Mouse (Mus musculus): ENCODE measurements around the gene Tm6sf2. TPM values are rescaled to one million over a fixed set of nuclear protein-coding genes. Genes with fewer than 3 reads are reported as not detected.
A peak's percentile ranks its signal among the peaks of the same experiment; 100 is the strongest.

The Tm6sf2 gene
- polyA plus RNA-seq (2012; ENCODE audit: insufficient read depth, insufficient read length, low replicate concordance, missing spikeins), result not detected in 2 replicates

DNA sequence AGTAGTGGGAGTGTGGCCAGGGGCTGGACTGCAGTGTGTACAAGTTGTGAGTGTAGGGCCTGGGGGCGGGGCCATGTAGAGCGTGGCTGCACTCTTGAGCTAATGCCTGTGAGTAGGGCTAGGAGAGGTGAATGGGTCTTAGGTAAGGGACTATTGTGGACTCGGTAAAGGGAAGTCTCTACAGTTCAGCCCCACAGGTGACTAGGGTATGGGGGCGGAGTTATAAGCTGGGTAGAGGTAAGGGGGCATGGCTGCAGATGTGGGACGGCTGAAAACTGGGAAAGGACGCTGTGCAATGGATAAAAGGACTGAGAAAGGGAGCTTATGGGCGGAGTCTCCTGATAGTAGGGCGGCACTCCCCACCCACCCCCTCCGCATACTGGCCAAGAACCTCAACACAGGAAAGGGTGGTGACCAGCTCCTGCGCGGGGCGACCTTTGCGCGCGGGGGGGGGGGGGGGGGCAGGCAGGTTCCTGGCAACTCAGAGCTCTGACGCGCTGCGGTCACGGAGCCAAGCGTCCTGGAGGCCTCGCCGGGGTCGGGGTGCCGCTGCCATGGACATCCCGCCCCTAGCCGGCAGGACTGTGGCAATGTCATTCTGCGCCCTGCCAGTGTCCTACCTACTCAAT, at the start of gene Tm6sf2:
Tm6sf2 (plus strand) TSS at position 484 of the 629 bp plus-strand sequence.
- H3K4me3 ChIP-seq (ENCODE audit: insufficient read depth, low read depth, low read length), result no peak within 1 kb of the TSS
- TF ChIP-seq POLR2A (IDR thresholded peaks at IDR 0.05; ENCODE audit: insufficient read depth, low read depth, low read length), result no peak
- no peak for TF ChIP-seq CTCF (IDR thresholded peaks at IDR 0.05; ENCODE audit: insufficient read depth, low read depth, low read length)
- peaks cover 3% of the 10 kb centered on the region; the same call in 1 of the 2 replicates for H3K4me1 ChIP-seq (ENCODE audit: control insufficient read depth, insufficient read depth, low read length)
- WGBS, result 21% methylated on average over 24 of the region's 27 CpGs
- H3K27ac ChIP-seq (ENCODE audit: insufficient read depth, low read depth, low read length), result no peak within 1 kb of the TSS

DNA sequence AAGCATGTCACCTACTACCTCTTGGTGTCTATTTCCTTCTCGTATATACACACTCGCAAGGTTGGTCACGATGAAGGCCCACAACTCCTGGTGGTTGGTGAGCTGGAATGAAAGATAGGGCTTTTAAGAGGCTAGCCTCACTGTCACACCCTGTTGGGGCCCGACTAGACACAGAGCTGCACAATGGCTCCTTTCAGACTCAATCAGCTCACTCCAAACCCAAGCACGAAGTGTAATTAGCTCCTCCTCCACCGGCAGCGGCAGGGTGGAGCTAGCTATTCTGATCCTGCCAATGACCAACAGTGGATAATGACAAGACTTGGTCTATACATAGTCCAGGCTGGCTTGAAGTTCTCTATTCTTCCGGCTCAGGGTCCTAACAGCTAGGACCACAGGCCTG, 49.1 kb upstream of the Tm6sf2 start:
- Histone ChIP-seq H3K4me3 (ENCODE audit: insufficient read depth, low read depth, low read length) (no peak overlapping the region), H3K27ac (ENCODE audit: insufficient read depth, low read depth, low read length) (no peak overlapping the region), H3K4me1 (ENCODE audit: control insufficient read depth, insufficient read depth, low read length) (no peaks in the 10 kb centered on the region)
- no peak for TF ChIP-seq CTCF (IDR thresholded peaks at IDR 0.05; ENCODE audit: insufficient read depth, low read depth, low read length)
- no peak for TF ChIP-seq POLR2A (IDR thresholded peaks at IDR 0.05; ENCODE audit: insufficient read depth, low read depth, low read length)
- 34% methylated on average over 8 of the region's 8 CpGs for WGBS

DNA sequence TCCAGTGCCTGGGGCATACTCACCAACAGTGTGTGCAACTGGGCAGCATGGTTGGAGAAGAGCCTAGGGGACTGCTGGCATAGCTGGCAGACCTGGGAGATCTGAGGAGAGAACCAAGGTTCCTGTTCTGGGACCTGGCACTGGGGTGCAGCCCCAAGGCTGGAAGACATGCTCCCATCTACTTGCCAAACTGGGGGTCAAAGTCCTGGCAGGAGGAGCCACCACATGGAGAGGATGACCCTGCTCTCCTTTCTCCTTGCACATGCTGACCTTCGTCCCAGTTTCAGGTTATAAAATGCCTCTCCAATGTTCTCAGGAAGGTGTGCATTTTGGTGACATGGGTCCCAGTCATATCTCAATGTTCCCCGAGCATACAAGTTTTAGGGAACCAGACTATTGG, 46.6 kb upstream of the Tm6sf2 start:
- no peak for TF ChIP-seq POLR2A (IDR thresholded peaks at IDR 0.05; ENCODE audit: insufficient read depth, low read depth, low read length)
- TF ChIP-seq CTCF (IDR thresholded peaks at IDR 0.05; ENCODE audit: insufficient read depth, low read depth, low read length), result no peak
- H3K4me3 ChIP-seq (ENCODE audit: insufficient read depth, low read depth, low read length), result no peak overlapping the region
- H3K4me1 ChIP-seq (ENCODE audit: control insufficient read depth, insufficient read depth, low read length), result no peaks in the 10 kb centered on the region
- no peak overlapping the region for H3K27ac ChIP-seq (ENCODE audit: insufficient read depth, low read depth, low read length)
- WGBS, result 91% methylated on average over 2 of the region's 2 CpGs

DNA sequence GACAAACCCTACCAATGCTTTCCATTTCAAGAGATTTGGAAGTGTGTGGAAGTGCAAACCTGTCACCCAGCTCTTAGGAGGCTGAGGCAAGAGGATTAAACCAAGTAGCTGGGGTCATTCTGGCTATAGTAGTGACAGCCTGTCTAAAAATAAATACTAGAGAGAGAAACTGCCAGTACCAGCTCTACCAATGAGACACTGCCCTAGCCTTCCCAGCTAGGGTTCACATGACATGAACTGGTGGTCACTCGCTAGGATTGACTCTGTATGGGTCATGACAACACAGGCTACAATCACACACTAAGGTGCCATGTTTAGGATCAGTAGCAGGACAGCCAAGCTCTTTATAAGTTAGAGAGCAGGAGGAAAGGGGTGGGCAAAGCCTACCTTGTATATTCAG, 42.5 kb upstream of the Tm6sf2 start:
- TF ChIP-seq POLR2A (IDR thresholded peaks at IDR 0.05; ENCODE audit: insufficient read depth, low read depth, low read length), result no peak
- TF ChIP-seq CTCF (IDR thresholded peaks at IDR 0.05; ENCODE audit: insufficient read depth, low read depth, low read length), result no peak
- H3K27ac ChIP-seq (ENCODE audit: insufficient read depth, low read depth, low read length), result no peak overlapping the region
- 100% methylated on average over 1 of the region's 1 CpGs for WGBS
- H3K4me1 ChIP-seq (ENCODE audit: control insufficient read depth, insufficient read depth, low read length), result no peaks in the 10 kb centered on the region
- no peak overlapping the region for H3K4me3 ChIP-seq (ENCODE audit: insufficient read depth, low read depth, low read length)

DNA sequence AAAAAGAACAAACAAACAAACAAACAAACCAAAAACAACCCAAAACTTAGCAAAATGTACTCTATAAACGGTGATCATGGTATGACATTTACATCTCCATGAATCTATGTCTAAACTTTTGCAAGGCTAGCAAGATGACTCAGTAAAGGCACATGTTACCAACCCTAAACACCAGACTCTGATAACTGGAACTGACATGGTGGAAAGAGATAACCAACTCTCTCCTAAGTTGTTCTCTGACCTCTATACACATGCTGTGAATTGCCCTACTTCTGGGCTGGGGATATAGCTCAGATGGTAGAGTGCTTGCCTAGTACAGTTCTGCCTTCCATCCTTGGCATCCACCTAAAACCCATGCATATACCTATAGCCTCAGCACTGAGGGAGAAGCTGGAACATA, 34.7 kb upstream of the Tm6sf2 start:
- H3K27ac ChIP-seq (ENCODE audit: insufficient read depth, low read depth, low read length), result no peak overlapping the region
- H3K4me1 ChIP-seq (ENCODE audit: control insufficient read depth, insufficient read depth, low read length), result peaks cover 3% of the 10 kb centered on the region
- TF ChIP-seq CTCF (IDR thresholded peaks at IDR 0.05; ENCODE audit: insufficient read depth, low read depth, low read length), result no peak
- no peak for TF ChIP-seq POLR2A (IDR thresholded peaks at IDR 0.05; ENCODE audit: insufficient read depth, low read depth, low read length)
- 85% methylated on average over 1 of the region's 1 CpGs for WGBS
- no peak overlapping the region for H3K4me3 ChIP-seq (ENCODE audit: insufficient read depth, low read depth, low read length)

DNA sequence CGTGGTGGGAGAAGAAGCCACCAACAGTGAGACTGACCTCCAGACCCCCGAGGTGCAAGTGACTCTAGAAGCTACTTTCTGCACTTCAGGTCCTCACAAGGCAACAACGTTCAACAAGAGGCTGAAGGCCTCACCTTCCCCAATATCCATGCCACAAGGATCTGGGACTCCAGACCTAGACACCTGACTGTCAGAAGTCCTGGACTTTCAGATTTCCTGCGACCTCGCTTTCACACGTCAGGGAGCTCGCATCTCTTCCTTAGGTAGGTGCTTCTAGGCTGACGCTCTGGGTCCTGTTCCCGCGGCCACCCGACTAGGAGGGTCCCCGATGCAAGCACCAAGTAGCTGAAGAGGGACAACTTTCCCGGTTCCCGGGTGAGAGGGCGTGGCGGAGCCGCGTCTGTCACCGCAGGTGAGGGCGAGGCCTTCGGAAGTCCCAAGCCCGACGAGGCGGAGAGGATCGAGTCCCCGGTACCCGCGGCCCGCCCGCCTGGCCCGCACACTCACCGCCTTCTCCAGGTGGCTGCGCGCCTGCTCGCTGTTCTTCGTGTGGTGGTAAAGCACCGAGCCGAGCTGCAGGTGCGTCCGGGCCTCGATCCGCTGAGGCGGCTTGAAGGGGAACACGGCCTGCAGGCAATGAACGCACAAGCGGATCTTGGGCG, 30.7 kb upstream of the Tm6sf2 start:
- no peak for TF ChIP-seq POLR2A (IDR thresholded peaks at IDR 0.05; ENCODE audit: insufficient read depth, low read depth, low read length)
- TF ChIP-seq CTCF (IDR thresholded peaks at IDR 0.05; ENCODE audit: insufficient read depth, low read depth, low read length), result no peak
- Histone ChIP-seq H3K27ac (ENCODE audit: insufficient read depth, low read depth, low read length) (peak overlapping the region; percentile 27), H3K4me3 (ENCODE audit: insufficient read depth, low read depth, low read length) (peak overlapping the region; percentile 61), H3K4me1 (ENCODE audit: control insufficient read depth, insufficient read depth, low read length) (peaks cover 10% of the 10 kb centered on the region)
- under 1% methylated on average over 47 of the region's 47 CpGs for WGBS

DNA sequence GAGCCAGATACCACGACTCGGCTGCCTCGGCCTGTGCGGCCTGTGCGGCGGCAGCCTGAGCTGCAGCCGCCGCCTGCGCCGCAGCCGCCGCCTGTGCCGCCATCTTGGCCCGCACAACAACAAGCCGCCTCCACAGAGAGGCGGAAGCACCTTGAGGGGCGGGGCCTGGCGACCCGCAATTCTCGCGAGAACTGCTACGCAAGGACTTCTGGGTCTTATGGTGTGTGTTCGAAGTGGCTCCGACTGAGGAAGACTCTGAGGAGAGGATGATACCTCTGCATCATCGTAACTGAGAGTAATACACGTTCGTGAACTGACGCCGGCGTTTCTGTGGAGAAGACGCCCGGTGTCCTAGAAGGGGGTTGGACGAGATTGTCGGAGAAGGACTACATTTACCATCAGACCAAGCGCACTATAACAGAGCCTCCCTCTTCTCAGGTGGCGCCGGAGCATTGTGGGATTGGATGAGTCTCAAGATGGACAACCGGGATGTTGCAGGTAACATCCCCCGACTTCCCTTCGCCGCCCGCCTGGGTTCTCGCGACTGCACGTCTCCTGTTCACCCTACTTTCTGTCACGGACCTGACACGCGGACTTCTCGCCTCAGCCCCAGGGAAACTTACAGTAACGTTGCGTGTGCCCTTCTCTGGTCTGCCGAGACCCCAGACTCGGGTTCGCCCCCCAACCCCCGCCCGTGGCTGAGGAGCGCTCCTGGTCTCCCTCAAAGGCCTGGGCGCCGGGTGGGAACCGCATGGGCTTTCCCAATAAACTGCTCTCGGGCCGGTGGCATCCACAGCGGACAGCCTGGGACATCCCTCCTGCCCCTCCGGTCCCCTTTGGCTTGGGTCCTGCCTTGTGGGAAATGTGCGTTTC, 29.9 kb upstream of the Tm6sf2 start, which contains the start of the genes Mau2 and Sugp1:
Mau2 (minus strand) TSS at position 152 of the 873 bp plus-strand sequence.
Sugp1 (plus strand) TSS at position 231 of the 873 bp plus-strand sequence.
- peak within 1 kb of the TSS; percentile 61 for H3K4me3 ChIP-seq (ENCODE audit: insufficient read depth, low read depth, low read length)
- no peak for TF ChIP-seq CTCF (IDR thresholded peaks at IDR 0.05; ENCODE audit: insufficient read depth, low read depth, low read length)
- TF ChIP-seq POLR2A (IDR thresholded peaks at IDR 0.05; ENCODE audit: insufficient read depth, low read depth, low read length), result peak; percentile 89
- WGBS, result under 1% methylated on average over 65 of the region's 65 CpGs
- peaks cover 10% of the 10 kb centered on the region for H3K4me1 ChIP-seq (ENCODE audit: control insufficient read depth, insufficient read depth, low read length)
- H3K27ac ChIP-seq (ENCODE audit: insufficient read depth, low read depth, low read length), result peak within 1 kb of the TSS; percentile 99

DNA sequence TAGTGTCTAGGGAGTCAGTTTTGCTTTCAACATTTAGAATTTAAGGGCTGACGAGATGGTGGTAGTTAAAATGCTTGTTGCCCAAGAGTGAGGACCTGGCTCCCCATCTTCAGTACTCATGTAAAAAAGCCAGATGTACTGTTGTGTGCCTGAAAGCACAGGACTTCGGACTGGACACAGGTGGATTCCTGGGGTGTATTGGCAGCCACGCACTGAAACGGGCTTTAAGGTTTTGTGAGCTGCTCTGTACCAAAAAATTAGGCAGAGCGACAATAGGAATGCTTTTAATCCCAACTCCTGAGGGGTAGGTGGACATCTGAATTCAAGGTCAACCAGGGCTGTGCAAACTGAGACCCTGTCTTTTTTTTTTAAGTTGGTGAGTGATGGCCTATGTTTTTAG, 28.7 kb upstream of the Tm6sf2 start:
- TF ChIP-seq CTCF (IDR thresholded peaks at IDR 0.05; ENCODE audit: insufficient read depth, low read depth, low read length) (no peak), POLR2A (IDR thresholded peaks at IDR 0.05; ENCODE audit: insufficient read depth, low read depth, low read length) (no peak)
- no peak overlapping the region for H3K27ac ChIP-seq (ENCODE audit: insufficient read depth, low read depth, low read length)
- no peak overlapping the region for H3K4me3 ChIP-seq (ENCODE audit: insufficient read depth, low read depth, low read length)
- WGBS, result 83% methylated on average over 5 of the region's 5 CpGs
- H3K4me1 ChIP-seq (ENCODE audit: control insufficient read depth, insufficient read depth, low read length), result peaks cover 10% of the 10 kb centered on the region

Data from olfactory bulb, adult 2 months (tissue).